Mouse (Mus musculus): Measurements from ENCODE around the gene Sept14.
A peak's percentile ranks its signal among the peaks of the same experiment; 100 is the strongest.

Sept14 gene

DNA sequence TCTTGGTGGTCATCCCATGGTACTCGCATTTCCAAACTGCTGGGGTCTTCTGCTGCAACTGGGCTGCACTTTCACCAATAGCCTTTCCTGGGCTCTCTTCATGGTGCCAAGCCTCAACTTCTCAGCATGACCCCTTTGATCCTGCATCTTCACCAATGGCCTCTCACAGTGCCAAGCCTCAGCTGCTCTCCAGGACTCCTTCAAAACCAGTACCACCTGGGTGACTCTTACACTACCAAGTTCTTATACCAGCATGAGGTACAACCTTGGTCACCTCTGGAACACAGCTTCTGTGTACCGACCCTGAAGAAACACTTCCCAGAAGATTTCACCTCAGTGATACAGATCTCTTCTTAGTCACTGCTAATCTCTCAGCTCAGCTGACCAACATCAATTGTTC is at the start of gene Sept14:
Gene Sept14, minus strand, starts transcription at position 101 of the 400 bp plus-strand sequence.
- DNase-seq (ENCODE audit: low read depth, low spot score) = no peak

DNA sequence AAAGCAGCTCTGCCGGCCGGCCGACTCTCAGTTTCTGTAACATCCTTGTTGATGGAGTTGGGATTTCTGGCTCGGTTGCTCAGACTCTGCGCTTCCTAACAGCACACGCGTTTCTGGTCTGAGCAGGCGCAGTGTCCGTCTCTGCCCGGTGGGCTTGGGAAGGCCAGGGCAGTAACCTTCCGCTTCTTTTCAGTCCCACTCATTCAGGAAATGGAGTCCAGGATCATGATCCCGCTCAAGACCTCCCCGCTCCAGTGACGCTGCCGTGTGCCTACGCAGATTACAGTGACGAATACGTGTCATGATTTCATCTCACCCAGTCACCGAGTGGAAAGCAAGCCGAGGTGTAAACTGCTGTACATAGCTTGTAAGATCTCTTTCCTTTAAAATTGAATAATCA is 48.6 kb upstream of the Sept14 start:
- DNase-seq (ENCODE audit: low read depth, low spot score) = peak; percentile 63

DNA sequence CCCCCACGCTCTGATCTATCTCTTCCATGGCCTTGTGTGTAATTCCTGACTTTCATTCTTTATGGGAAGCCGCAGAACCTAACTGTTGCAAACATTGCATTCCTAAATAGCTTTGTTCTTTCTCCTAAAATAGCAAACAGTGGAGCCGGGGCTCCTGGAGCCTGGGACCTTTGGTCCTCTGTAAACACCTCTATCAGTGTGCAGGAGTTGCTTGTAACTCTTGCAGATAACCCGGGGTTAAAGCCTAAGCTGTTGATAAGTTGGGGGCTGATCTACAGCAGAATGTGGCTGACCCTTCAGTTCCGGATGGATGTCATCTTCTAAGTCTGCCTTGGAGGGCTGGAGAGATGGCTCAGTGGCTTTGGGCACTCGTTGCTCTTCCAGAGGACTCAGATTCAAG is 35.7 kb upstream of the Sept14 start:
- no peak for DNase-seq (ENCODE audit: low read depth, low spot score)

DNA sequence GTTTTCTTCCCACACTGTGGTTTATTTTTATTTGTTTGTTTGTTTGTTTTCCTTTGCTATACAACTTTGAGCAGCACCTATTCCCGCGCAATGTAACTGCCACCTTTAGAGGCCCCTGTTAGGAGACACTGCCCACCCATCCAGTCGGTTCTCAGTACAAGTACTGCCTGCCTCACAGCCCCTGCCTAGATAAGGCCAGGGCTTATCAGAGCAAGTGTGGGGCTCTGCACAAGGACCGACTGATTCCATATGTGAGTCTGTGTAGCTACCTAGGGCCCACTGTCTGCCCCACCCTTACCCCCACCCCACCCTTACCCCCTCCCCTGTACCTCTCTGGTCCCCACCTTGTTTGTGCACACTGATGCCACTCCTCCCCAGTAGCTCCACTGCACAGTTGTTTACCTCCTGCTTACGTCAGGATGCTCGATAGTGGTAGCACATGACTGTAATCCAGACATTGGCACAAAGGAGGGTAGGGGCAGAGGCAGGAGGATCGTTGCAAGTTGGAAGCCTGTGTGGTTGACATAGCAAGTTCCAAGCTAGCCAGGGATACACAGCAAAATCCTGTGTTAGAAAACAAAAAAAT is 34.7 kb upstream of the Sept14 start:
- no peak for DNase-seq (ENCODE audit: low read depth, low spot score)

DNA sequence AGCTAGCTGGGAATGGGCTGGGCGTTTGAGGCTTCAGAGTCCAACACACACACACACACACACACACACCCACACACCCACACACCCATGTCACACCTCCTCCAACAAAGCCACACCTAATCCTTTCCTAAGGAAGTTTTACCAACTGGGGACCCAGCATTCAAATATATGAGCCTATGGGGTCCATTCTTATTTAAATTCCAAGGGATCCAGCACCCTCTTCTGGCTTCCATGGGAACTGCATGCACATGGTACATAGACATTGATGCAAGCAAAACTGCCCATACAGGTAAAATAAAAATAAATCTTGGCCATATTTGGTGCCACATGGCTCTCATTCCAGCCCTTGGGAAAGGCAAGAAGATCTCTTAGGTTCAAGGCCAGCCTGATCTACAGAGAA is 32.7 kb upstream of the Sept14 start:
- DNase-seq (ENCODE audit: low read depth, low spot score) = peak; percentile 83

DNA sequence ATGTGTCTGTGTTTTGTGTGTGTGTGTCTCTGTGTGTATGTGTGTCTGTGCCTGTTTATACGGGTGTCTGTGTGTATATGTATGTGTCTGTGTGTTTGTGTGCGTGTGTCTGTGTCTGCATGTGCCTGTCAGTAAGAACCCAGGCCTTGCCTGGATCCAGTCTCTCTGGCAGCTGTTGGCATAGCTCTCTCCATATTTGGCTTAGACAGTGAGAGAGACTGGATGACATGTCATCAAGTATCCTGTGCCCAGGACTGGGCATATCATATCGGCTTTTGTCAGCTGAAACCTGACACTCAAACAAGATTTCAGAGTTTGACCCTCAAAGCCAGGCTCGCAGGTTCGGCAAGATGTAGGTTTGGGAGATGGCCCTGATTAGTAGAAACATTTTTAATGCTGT is 22.7 kb upstream of the Sept14 start:
- no peak for DNase-seq (ENCODE audit: low read depth, low spot score)

DNA sequence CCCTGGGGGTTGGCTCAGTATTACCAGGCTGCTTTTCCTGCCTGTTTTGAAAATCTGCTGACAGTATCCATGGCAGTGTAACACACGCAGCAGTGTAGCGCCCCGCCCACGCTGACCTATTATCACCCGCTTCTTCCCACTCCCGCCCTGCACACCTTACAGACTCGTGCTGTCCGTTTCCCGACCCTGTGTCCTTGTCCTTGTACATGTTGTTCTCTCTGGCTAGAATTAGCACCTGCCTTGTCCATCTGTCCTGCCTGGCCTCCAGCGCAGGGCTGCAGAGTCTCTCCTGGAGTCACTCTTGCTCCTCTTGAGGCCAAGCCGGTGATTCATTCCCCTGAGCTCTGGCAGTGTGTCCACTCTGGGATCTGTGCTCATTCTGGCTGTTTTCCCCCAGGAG is 22.0 kb upstream of the Sept14 start:
- peak; percentile 34 for DNase-seq (ENCODE audit: low read depth, low spot score)

DNA sequence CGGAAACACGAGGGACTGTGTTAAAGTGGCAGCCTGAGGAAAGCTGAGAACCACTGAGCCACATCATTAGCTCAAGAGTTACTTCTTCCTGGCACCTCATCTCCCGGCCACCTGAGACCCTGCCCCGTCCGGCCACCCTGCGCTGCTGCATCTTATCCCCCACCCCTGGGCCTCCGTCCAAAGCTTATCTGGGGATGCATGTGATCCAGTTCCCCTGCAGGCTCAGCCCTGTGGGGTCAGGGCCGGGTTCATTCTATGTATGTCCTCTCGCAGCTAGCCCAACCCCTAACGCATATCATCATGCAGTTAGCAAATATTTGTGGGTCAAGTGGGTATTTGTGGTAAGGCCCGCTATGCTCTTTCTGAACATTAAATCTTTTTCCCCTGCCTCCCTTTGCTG is 21.0 kb upstream of the Sept14 start:
- DNase-seq (ENCODE audit: low read depth, low spot score) = no peak

DNA sequence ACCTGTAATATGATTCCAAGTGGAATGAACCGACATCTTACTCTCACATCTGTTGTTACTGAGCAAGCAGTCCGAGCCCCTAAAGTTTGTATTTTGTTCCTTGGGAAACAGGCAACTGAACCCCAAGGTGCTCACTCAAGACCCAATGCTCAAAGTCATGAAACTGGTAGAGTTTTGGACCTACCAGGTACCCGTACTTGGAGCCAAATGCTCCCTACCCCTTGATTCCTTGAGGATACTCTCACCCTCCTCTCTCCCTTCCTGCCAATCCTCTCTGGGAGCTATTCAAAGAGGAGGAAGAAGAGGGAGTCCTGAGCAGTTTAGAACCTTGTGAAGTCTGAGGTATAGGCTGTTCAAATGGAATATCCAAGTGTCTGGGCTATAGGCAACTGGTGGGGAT is 18.5 kb upstream of the Sept14 start:
- DNase-seq (ENCODE audit: low read depth, low spot score) = peak; percentile 62

DNA sequence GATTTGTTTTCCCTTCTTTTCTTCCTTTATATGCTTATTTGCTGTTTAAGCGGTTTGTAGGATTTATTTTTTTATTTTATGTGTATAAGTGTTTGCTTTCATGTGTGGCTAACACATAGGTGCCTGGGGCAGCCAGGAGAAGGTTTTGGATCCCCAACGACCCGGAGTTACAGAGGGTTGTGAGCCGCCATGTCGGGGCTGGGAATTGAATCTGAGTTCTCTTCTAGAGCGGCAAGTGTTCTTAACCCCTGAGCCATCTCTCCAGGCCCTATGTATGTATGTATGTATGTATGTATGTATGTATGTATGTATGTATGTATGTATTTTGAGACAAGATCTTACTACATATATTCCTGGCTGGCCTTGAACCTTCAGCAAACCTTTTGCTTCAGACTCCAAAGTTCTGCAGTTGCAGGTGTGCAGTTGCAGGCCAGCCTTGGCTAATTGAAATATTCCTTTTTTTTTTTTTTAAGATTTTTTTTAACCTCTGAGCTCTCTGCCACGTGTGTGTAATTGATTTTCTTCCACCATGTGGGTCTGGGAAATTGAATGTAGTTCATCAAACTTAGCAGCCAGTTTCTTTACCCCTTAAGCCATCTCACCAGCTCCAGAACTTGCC is 17.6 kb upstream of the Sept14 start:
- peak; percentile 25 for DNase-seq (ENCODE audit: low read depth, low spot score)

DNA sequence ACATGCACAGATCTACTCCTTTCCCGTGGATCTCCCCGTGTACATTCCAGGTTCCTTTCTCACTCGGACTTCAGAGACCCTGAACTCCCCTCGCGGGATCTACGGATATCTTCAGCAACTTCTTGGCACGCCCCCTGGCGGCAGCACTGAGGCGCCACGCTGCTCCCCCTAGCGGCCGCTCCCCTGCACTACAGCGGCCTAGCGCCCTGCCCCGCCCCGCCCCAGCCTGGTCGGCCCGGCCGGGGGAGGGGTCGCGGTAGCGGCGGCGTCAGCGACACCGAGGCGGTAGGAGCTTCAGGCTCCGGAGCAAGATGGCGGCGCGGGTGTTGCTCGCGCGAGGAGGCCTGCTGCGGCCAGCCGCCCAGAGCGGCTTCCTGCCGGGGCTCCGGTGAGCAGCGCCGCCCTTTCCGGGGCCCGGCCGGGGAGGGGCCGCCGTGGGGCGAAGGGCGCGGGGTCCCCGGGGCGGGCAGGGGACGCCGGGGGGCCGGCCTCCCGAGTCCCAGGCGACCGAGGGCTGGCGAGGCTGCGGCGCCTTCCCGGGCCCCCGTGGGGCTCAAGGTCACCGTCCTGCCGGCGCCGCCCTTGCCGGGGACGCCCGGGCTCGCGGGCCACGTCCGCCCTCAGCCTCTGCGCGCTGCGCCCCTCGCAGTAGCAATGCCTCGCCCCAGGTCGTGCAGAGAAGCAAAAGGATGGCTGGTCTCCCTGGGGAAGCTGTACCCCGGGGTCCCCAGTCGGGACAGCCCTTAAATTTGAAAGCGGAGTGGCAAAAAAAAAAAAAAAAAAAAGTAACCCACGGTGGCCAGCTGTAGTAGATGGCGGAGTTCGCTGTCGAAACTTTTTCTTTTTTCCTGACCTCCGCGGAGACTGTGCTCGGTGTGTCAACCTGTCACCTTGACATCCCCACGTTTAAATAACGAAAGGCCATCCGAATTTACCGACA is 16.8 kb upstream of the Sept14 start, which contains the start of gene Nipsnap2:
Gene Nipsnap2, plus strand, starts transcription at position 230 of the 940 bp plus-strand sequence.
- peak; percentile 92 for DNase-seq (ENCODE audit: low read depth, low spot score)

DNA sequence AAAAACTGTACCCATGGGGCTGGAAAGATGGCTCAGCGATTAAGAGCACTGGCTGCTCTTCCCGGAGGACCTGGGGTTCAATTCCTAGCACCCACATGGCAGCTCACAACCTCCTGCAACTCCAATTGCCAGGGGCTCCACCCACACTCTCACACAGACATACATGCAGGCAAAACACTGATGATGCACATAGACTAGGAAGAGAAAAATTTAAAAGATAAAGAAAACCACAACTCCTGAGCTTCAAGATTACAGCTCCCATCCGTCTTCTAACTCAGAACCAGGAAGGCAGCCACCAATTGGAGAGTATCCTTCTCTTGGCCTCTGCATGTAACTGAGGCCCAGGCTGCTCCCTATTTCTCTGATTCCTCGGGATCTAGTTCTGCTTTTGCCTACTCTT is 16.0 kb upstream of the Sept14 start:
- no peak for DNase-seq (ENCODE audit: low read depth, low spot score)

DNA sequence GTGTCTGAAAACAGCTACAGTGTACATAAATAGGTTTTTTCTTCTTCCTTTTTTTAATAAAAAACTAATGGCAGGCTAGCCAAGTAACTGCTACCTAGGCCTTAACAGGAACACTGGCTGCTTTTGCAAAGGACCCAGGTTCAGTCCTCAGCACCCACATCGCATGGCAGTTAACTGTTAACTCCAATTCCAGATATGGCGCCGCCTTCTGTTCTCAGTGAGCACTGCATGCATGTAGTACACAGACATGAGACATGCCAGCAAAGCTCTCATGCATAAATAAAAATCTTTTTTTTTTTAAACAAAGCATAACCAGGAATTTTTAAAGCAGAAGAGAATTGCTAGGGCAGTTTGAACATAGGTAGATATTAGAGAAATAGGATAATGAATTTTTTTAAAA is 11.9 kb upstream of the Sept14 start:
- no peak for DNase-seq (ENCODE audit: low read depth, low spot score)

DNA sequence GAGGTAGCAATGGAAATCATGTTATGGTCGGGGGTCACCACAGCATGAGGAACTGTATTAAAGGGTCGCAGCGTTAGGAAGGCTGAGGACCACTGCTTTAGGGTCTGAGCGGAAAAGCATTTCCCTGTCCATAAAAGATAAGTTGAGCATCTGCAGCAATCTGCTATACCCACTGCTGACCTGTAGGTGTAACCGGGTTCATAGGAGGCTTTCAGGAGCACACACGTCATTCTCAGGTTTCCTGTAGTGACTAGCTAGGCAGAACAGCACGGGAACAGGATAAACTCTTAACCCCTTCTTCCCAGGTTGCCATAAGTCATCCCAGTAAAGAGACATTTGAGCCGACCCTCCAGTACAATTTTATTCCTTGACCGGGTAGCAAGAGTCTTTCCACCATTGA is 8.7 kb upstream of the Sept14 start:
- DNase-seq (ENCODE audit: low read depth, low spot score) = peak; percentile 70

DNA sequence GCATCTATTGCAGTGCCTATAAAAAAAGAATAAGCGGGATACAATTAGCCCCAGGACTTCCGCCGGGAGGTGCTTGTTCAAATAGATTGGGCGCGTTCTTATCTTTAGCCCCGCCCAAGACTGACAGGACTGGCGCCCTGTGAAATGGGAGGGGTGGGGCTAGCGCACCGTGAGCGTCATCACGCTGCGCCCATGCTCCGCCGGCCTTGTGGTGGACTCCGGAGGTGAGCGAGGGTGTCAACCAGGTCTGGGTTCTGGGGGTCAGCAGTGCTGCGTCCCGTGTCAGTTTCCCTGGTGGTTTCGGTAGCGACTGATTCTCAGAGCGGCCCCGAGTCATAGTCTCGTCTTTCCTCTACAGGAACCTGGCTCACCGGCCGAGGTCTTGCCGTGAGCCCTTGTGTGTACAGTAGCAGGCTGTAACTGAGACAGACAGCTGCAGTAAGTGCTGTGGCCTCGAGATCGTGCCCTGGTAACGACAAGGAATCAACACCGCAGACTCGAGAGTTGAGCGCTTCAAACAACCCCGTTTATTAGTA is 7.1 kb upstream of the Sept14 start, which contains the start of gene Mrps17:
Gene Mrps17, plus strand, starts transcription at position 172 of the 536 bp plus-strand sequence.
- peak; percentile 98 for DNase-seq (ENCODE audit: low read depth, low spot score)

DNA sequence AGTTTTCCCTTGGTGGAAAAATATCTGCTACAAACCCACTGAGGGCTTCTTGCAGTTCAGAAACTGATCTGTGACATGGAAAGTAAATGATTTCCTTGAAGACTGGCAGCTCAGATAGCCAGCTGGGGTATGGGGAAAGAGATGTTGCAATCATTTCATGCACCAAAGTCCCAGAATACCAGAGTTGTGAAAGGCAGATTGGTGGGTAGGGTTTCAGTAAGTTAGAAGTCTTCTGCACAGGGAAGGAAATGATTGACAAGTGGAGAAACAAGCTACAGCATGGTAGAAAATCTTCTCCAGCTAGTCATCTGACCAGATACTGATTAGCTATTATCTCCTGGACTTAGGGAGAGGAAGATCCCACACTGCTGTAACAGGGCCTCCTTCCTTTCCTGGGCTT is 4.9 kb downstream of the Sept14 start:
- DNase-seq (ENCODE audit: low read depth, low spot score) = no peak

DNA sequence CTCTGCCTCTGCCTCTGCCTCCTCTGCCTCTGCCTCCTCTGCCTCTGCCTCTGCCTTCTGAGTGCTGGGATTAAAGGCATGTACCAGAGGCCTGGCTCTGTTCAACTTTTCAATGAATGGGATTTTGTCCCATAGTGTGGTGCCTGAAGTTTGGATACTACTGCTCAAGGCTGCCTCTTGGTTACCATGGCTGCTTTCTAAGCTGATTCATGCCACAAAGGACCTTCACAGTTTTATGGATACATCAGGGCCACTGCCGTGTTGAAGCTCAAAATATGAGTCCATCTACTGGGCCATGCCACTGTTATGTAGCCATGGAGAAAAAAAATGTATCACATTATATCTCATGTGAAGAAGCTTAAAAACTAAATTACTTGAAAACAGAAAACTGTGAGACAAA is 6.6 kb downstream of the Sept14 start:
- DNase-seq (ENCODE audit: low read depth, low spot score) = no peak

DNA sequence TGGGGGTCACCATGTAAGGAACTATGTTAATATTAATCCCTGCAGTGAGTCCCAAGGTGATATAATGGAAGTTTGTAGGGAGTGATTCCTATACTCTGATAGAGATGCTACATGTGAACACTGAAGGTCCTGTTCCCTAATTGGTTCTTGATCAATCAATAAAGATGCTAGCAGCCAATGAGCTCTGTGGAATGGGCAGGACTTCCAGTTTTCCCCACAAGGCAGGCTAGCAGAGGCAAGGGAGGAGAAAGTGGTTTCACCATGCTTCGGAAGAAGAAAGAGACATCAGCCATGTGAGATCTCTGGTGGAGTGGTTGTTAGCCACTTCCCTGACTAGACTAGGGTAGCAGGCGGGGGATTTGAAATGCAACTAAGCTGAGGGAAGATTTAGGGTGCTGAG is 7.8 kb downstream of the Sept14 start:
- peak; percentile 58 for DNase-seq (ENCODE audit: low read depth, low spot score)

DNA sequence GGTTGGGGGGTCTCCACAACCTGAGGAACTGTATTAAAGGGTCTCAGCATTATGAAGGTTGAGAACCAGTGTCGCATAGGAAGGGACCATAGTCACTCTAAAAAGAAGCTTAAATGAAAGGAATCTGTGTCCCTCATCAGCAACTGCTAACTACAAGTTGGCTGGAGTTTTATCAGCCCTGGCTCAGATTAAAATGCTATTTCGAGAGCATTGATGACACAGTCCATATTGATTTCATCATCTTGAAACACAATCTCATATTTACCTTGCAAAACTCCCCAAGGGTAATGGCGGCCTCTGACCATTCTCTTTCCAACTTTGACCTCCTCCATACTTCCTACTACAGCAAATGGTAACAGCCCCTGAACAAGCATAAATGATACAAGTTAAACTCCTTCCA is 17.8 kb downstream of the Sept14 start:
- no peak for DNase-seq (ENCODE audit: low read depth, low spot score)

DNA sequence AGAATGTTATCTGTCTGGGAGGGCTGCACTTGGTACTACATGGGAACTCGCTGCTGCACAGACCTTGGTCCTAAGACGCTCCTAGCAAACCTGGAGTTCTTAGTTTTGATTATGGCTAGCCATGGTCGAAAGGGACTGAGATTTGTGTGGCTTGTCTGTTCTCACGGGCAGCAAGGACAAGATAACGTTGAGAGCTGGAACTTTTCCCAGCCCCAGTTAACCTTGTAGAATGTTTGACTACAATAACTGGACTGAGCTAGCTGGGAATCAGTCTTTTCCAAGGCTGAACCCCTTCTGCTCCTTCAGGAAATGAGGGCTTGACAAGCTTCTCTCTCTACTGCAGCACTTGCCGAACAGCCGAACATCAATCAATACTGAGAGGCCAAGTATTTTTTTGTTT is 20.7 kb downstream of the Sept14 start:
- no peak for DNase-seq (ENCODE audit: low read depth, low spot score)

DNA sequence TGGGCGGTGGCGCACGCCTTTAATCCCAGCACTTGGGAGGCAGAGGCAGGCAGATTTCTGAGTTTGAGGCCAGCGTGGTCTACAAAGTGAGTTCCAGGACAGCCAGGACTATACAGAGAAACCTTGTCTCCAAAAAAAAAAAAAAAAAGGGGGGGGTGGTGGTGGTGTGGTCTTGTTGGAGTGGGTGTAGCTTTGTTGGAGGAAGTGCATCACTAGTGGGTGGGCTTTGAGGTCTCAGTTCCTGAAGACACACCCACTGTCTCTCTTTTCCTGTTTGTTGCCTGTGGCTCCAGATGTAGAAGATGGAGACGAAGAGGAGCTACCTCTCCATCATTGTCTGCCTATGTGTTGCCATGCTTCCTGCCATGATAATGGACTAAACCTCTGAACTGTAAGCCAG is 23.2 kb downstream of the Sept14 start:
- DNase-seq (ENCODE audit: low read depth, low spot score) = peak; percentile 56

DNA sequence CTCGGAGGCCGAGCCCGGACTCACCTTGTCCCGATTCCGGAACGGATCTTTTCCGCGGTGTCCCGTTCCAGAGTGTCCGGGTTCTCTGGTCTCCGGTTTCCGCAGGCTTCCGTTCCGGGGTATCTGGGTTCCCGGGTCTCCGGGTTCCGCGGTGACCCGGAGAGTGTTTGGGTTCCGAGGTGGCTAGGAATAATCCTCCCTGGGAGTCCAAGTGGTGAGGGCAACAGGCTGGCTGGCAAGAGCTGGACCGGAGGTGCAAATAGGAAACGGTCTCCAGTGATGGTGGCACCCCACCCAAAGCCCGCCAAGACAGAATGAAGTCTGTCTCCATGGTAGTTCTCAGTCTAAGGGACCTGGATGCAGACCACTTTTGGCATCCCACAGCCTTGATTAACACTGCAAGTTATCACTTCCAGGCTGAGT is 38.3 kb downstream of the Sept14 start, which contains the start of gene Zfp11:
Gene Zfp11, minus strand, starts transcription at position 64 of the 423 bp plus-strand sequence.
- peak; percentile 90 for DNase-seq (ENCODE audit: low read depth, low spot score)

Data from R1 (cell line).